Mouse (Mus musculus): Measurements from ENCODE around the gene Sdr9c7. TPM values are rescaled to one million over a fixed set of nuclear protein-coding genes. Genes with fewer than 3 reads are reported as not detected.
"Not testable (repeated sequence)": the region's sequence is repeated elsewhere in the genome, so short reads cannot be mapped to it uniquely, and the experiment has no call there.

Sdr9c7 gene
- polyA plus RNA-seq, 1 experiment from 2014 or later, result 24.6 TPM

GRCm38 (mm10) chr10:127888605-127889004 is 9.7 kb upstream of the Sdr9c7 start, which contains the start of gene Rdh7:
Gene Rdh7 (minus strand): TSS chr10:127888817.
- no peaks in the 10 kb centered on the region for H3K4me1 ChIP-seq (replicated peaks; ENCODE audit: control insufficient read depth, insufficient read depth)
- ATAC-seq (ENCODE audit: low FRiP score, low TSS enrichment) (no peak), DNase-seq (ENCODE audit: low spot score) (no peak)
- no peaks in the 10 kb centered on the region for H3K9me3 ChIP-seq (ENCODE audit: control insufficient read depth, low read length)
- TF ChIP-seq CTCF (IDR thresholded peaks at IDR 0.05; ENCODE audit: low read depth) (no peak), EP300 (optimal IDR thresholded peaks at IDR 0.05) (no peak)
- H3K4me2 ChIP-seq (replicated peaks; ENCODE audit: low read depth), result no peak within 1 kb of the TSS
- no peaks in the 10 kb centered on the region for H3K27me3 ChIP-seq (ENCODE audit: control insufficient read depth, insufficient read depth, low read length)
- no peak within 1 kb of the TSS for H3K4me3 ChIP-seq (ENCODE audit: low read depth, low read length)
- no peaks in the 10 kb centered on the region for H3K36me3 ChIP-seq (ENCODE audit: control insufficient read depth, insufficient read depth, low read length)
- H3K27ac ChIP-seq (replicated peaks), result no peak within 1 kb of the TSS
- no peak within 1 kb of the TSS for H3K9ac ChIP-seq (ENCODE audit: low read length)

DNA sequence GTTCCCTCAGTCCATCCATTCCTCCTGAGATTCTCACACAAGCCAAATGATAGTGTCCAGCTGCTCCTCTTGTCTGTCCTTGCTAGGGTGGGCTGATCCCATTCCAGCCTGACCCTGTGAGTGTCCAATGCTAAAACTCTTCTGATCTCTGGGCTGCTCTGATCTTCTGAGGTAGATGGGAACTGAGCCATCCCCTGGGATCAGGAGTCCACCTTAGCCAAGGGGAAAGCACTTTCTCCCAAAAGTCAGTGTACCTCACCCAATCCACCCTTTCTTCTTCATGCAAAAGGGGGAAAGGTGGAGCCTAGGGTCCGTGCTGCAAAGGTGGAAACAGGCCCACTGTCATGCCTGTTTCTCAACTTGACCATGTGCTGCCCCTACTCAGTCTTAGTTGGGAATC is 6.8 kb upstream of the Sdr9c7 start:
- WGBS, result 89% methylated on average over 1 of the region's 1 CpGs

DNA sequence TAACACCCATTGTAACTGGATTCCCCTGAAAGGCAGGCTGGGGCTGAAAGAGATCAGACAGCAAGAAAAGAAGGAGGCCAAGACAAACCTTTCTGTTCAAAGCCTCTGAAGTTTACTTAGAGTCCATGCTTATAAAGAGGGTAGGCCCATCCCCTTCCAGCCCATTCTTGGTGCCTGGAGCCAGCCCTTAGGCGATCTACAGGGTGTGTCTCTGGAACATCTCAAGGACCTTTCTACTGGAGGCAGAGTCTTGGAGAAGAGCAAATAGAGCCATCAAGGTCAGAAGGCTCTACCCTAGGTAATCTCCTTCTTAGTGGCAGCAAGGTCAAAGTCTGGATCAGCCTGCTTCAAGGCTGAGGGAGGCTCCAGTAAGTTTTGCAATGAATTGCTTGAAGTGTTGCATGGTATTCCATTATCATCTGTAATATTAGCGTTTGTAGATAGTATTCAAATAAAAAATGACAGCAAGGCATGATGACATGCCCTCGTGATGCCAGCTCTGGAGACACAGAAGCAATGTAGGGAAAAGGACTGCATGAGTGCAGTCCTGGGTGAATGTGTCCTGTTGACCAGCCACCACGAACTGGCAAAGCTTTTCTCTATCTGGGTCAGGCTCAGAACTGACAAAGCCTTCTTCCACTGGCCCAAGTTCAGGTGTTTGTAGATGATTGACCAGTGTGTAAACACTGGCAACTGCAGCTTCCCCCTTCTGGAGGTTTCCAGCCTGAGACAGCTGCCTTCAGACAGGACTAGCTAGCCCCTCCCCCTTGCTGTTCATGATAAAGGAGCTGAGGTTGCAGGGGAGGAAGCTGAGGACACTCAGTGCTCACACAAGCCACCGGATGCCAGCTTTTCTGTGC is 4.9 kb upstream of the Sdr9c7 start:
- not testable (repeated sequence) for H3K27ac ChIP-seq (replicated peaks); H3K9ac ChIP-seq (ENCODE audit: low read length); H3K4me3 ChIP-seq (ENCODE audit: low read depth, low read length); H3K4me2 ChIP-seq (replicated peaks; ENCODE audit: low read depth); H3K27me3 ChIP-seq (ENCODE audit: control insufficient read depth, insufficient read depth, low read length); H3K4me1 ChIP-seq (replicated peaks; ENCODE audit: control insufficient read depth, insufficient read depth); H3K36me3 ChIP-seq (ENCODE audit: control insufficient read depth, insufficient read depth, low read length); H3K9me3 ChIP-seq (ENCODE audit: control insufficient read depth, low read length)
- peak; percentile 60 for DNase-seq (ENCODE audit: low spot score)
- WGBS, result 39% methylated on average over 5 of the region's 5 CpGs
- ATAC-seq (ENCODE audit: low FRiP score, low TSS enrichment), result peak; percentile 93

More for the DNA sequence above, 6.8 kb upstream of the Sdr9c7 start:
- DNase-seq (ENCODE audit: low spot score), result no peak
- no peak overlapping the region for H3K4me2 ChIP-seq (replicated peaks; ENCODE audit: low read depth)
- ATAC-seq (ENCODE audit: low FRiP score, low TSS enrichment), result no peak
- H3K9me3 ChIP-seq (ENCODE audit: control insufficient read depth, low read length), result no peaks in the 10 kb centered on the region
- no peak overlapping the region for H3K9ac ChIP-seq (ENCODE audit: low read length)
- no peaks in the 10 kb centered on the region for H3K36me3 ChIP-seq (ENCODE audit: control insufficient read depth, insufficient read depth, low read length)
- H3K4me1 ChIP-seq (replicated peaks; ENCODE audit: control insufficient read depth, insufficient read depth), result no peaks in the 10 kb centered on the region; the same call in 1 of the 2 replicates
- H3K4me3 ChIP-seq (ENCODE audit: low read depth, low read length), result no peak overlapping the region
- TF ChIP-seq CTCF (IDR thresholded peaks at IDR 0.05; ENCODE audit: low read depth), result no peak
- no peak for TF ChIP-seq EP300 (optimal IDR thresholded peaks at IDR 0.05)
- no peak overlapping the region for H3K27ac ChIP-seq (replicated peaks)
- H3K27me3 ChIP-seq (ENCODE audit: control insufficient read depth, insufficient read depth, low read length), result no peaks in the 10 kb centered on the region

DNA sequence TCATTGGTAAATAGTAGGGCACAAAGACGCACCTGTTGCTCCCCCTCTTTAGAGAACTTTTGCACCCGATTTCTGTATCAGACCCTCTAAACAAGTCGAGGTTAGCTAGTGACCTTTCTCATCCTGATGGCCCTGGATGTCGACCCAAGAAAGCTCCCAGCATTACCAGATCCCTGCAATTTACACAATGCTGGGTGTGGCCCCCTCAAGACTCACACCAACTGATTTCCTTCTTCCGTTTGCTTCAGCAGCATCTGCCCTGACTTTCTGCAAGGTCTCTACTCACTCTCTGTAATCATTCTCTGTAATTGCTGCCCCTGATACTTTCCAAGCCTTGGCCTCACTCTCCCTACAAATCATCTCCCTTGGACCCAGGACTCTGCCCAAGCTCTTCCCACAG is 1.6 kb upstream of the Sdr9c7 start:
- H3K9ac ChIP-seq (ENCODE audit: low read length), result no peak overlapping the region
- H3K27ac ChIP-seq (replicated peaks), result no peak overlapping the region
- no peaks in the 10 kb centered on the region for H3K27me3 ChIP-seq (ENCODE audit: control insufficient read depth, insufficient read depth, low read length)
- no peaks in the 10 kb centered on the region for H3K36me3 ChIP-seq (ENCODE audit: control insufficient read depth, insufficient read depth, low read length)
- no peaks in the 10 kb centered on the region; the same call in 1 of the 2 replicates for H3K4me1 ChIP-seq (replicated peaks; ENCODE audit: control insufficient read depth, insufficient read depth)
- no peak overlapping the region for H3K4me2 ChIP-seq (replicated peaks; ENCODE audit: low read depth)
- H3K4me3 ChIP-seq (ENCODE audit: low read depth, low read length), result no peak overlapping the region
- H3K9me3 ChIP-seq (ENCODE audit: control insufficient read depth, low read length), result no peaks in the 10 kb centered on the region
- 38% methylated on average over 5 of the region's 5 CpGs for WGBS
- no peak for TF ChIP-seq CTCF (IDR thresholded peaks at IDR 0.05; ENCODE audit: low read depth)
- DNase-seq (ENCODE audit: low spot score) (no peak), ATAC-seq (ENCODE audit: low FRiP score, low TSS enrichment) (no peak)

GRCm38 (mm10) chr10:127897506-127897905 is 812 bp upstream of the Sdr9c7 start:
- ATAC-seq (ENCODE audit: low FRiP score, low TSS enrichment) (no peak), DNase-seq (ENCODE audit: low spot score) (no peak)
- H3K27me3 ChIP-seq (ENCODE audit: control insufficient read depth, insufficient read depth, low read length), result no peaks in the 10 kb centered on the region
- no peaks in the 10 kb centered on the region for H3K9me3 ChIP-seq (ENCODE audit: control insufficient read depth, low read length)
- no peak for TF ChIP-seq CTCF (IDR thresholded peaks at IDR 0.05; ENCODE audit: low read depth)
- no peak for TF ChIP-seq EP300 (optimal IDR thresholded peaks at IDR 0.05)
- 70% methylated on average over 3 of the region's 3 CpGs for WGBS
- no peak overlapping the region for H3K27ac ChIP-seq (replicated peaks)
- H3K4me1 ChIP-seq (replicated peaks; ENCODE audit: control insufficient read depth, insufficient read depth), result no peaks in the 10 kb centered on the region; the same call in 1 of the 2 replicates
- no peak overlapping the region for H3K4me2 ChIP-seq (replicated peaks; ENCODE audit: low read depth)
- no peaks in the 10 kb centered on the region for H3K36me3 ChIP-seq (ENCODE audit: control insufficient read depth, insufficient read depth, low read length)
- no peak overlapping the region for H3K9ac ChIP-seq (ENCODE audit: low read length)
- H3K4me3 ChIP-seq (ENCODE audit: low read depth, low read length), result no peak overlapping the region

GRCm38 (mm10) chr10:127899783-127900182 is 1.5 kb downstream of the Sdr9c7 start:
- Histone ChIP-seq H3K4me3 (ENCODE audit: low read depth, low read length) (no peak overlapping the region), H3K9ac (ENCODE audit: low read length) (no peak overlapping the region), H3K27ac (replicated peaks) (no peak overlapping the region), H3K4me1 (replicated peaks; ENCODE audit: control insufficient read depth, insufficient read depth) (no peaks in the 10 kb centered on the region; the same call in 1 of the 2 replicates), H3K4me2 (replicated peaks; ENCODE audit: low read depth) (no peak overlapping the region), H3K27me3 (ENCODE audit: control insufficient read depth, insufficient read depth, low read length) (no peaks in the 10 kb centered on the region), H3K9me3 (ENCODE audit: control insufficient read depth, low read length) (no peaks in the 10 kb centered on the region), H3K36me3 (ENCODE audit: control insufficient read depth, insufficient read depth, low read length) (no peaks in the 10 kb centered on the region)
- ATAC-seq (ENCODE audit: low FRiP score, low TSS enrichment) (no peak; the same call in 1 of the 2 replicates), DNase-seq (ENCODE audit: low spot score) (no peak)
- WGBS, result 50% methylated on average over 5 of the region's 5 CpGs
- TF ChIP-seq EP300 (optimal IDR thresholded peaks at IDR 0.05) (no peak), CTCF (IDR thresholded peaks at IDR 0.05; ENCODE audit: low read depth) (no peak)

Data from stomach, postnatal 0 days (tissue).